Mouse (Mus musculus) C2C12 (cell line): Measurements from ENCODE around the gene Foxp3. TPM values are rescaled to one million over a fixed set of nuclear protein-coding genes. Genes with fewer than 3 reads are reported as not detected.

Experiments used
- H3K27me3 ChIP-seq: one replicate; pipeline ENCODE4 v1.6.1; 2011; ENCODE audit not compliant: control insufficient read depth, insufficient read depth, insufficient read length
- H3K36me3 ChIP-seq: one replicate; pipeline ENCODE4 v1.6.1; 2011; ENCODE audit not compliant: control insufficient read depth, insufficient read depth
- H3K4me3 ChIP-seq: one replicate; pipeline ENCODE4 v1.5.1; 2011; ENCODE audit warnings: mild to moderate bottlenecking, control low read depth; ENCODE audit not compliant: poor library complexity, insufficient read depth, severe bottlenecking
- H3K79me2 ChIP-seq: one replicate; pipeline ENCODE4 v1.6.1; 2011; ENCODE audit not compliant: control insufficient read depth, insufficient read depth
- H3K79me3 ChIP-seq: one replicate; pipeline ENCODE4 v1.6.1; 2011; ENCODE audit warnings: low read depth, control low read depth
- H3ac ChIP-seq: one replicate; pipeline ENCODE3; 2011; ENCODE audit warnings: low read depth; ENCODE audit not compliant: control insufficient read depth, insufficient read length
- CEBPB ChIP-seq: IDR thresholded peaks from one replicate; pipeline ENCODE4 v1.6.1; 2011; ENCODE audit warnings: low read depth, mild to moderate bottlenecking, control low read depth, moderate library complexity
- CTCF ChIP-seq: IDR thresholded peaks from one replicate; pipeline ENCODE4 v1.5.1; 2011; ENCODE audit not compliant: control insufficient read depth, insufficient read depth, insufficient read length
- FOSL1 ChIP-seq: IDR thresholded peaks from one replicate; pipeline ENCODE4 v1.8.0; 2011; ENCODE audit warnings: mild to moderate bottlenecking, low read length; ENCODE audit not compliant: poor library complexity, insufficient read depth, severe bottlenecking
- MAX ChIP-seq: IDR thresholded peaks from one replicate; pipeline ENCODE4 v1.6.1; 2011; ENCODE audit warnings: mild to moderate bottlenecking, control low read depth
- MYOD1 ChIP-seq: IDR thresholded peaks from one replicate; pipeline ENCODE4 v1.6.1; 2011; ENCODE audit warnings: low read depth; ENCODE audit not compliant: control insufficient read depth, insufficient read length
- MYOG ChIP-seq: IDR thresholded peaks from one replicate; pipeline ENCODE4 v1.6.1; 2011; ENCODE audit not compliant: control insufficient read depth, insufficient read length; ENCODE audit errors: extremely low read depth
- USF1 ChIP-seq: IDR thresholded peaks from one replicate; pipeline ENCODE4 v1.6.1; 2011; ENCODE audit warnings: low read depth, mild to moderate bottlenecking, control low read depth, moderate library complexity
- polyA plus RNA-seq: library from polyadenylated mRNA; unstranded; fragments of >200 nt; fragmentation: generic; extraction: Trizol; gene quantifications from one replicate; pipeline ENCODE4 v1.2.1, GENCODE M21; 2012; ENCODE audit warnings: missing spikeins

Foxp3 gene
- polyA plus RNA-seq, 1 experiment, result 0.11 TPM

DNA sequence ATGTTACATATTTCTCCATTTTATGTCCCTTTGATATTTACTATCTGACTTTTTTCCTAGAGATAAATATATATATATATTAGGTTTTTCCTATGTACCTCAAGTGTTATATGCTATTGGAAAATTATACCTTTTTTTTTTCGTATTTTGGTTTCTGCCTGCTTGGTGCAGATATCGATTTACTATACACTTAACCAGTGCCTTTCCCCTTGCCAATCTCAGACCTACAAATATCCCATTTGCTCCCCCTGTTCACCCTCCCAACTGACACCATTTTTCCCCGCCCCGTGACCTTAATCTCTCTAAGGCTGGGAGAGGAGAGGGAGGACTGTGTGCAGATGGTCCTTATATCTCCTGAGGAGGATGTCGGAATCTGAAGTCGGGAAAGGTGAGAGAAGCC lies 33.3 kb downstream of the Foxp3 start, which contains the start of gene Cacna1f:
Gene Cacna1f, plus strand, starts transcription at position 301 of the 400 bp plus-strand sequence.
- no peak for TF ChIP-seq CTCF
- TF ChIP-seq MYOD1, result no peak
- no peak for TF ChIP-seq CEBPB
- TF ChIP-seq MYOG, result no peak
- TF ChIP-seq MAX, result no peak
- no peak for TF ChIP-seq FOSL1
- TF ChIP-seq USF1, result no peak
- peaks cover 15% of the 10 kb centered on the region for H3K79me2 ChIP-seq
- H3K4me3 ChIP-seq, result no peak within 1 kb of the TSS
- no peak within 1 kb of the TSS for H3ac ChIP-seq
- peaks cover 3% of the 10 kb centered on the region for H3K36me3 ChIP-seq
- H3K27me3 ChIP-seq, result no peaks in the 10 kb centered on the region
- H3K79me3 ChIP-seq, result no peaks in the 10 kb centered on the region

DNA sequence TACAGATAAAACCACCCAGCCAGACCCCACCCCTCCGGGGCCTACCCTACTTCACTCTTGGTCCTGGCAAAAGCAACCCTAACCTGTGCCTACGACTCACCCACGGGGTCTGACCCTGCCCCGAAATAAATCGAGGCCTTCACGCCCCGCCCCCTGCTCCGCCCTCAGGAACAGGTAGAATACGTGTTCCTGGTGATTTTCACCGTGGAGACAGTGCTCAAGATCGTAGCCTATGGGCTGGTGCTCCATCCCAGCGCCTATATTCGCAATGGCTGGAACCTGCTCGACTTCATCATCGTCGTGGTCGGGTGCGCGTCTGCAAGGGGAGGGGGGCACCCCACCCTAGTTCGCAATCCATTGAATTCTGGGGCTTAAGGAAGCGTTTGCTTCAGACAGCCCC lies 36.6 kb downstream of the Foxp3 start:
- no peaks in the 10 kb centered on the region for H3K79me2 ChIP-seq
- no peak overlapping the region for H3K4me3 ChIP-seq
- H3K36me3 ChIP-seq, result no peaks in the 10 kb centered on the region
- TF ChIP-seq USF1, result no peak
- no peak for TF ChIP-seq MYOG
- no peaks in the 10 kb centered on the region for H3K27me3 ChIP-seq
- H3ac ChIP-seq, result no peak overlapping the region
- H3K79me3 ChIP-seq, result no peaks in the 10 kb centered on the region

GRCm38 (mm10) chrX:7610536-7611258 lies 37.3 kb downstream of the Foxp3 start:
- TF ChIP-seq CEBPB (no peak), CTCF (no peak), FOSL1 (no peak), MYOD1 (no peak), USF1 (no peak), MAX (no peak), MYOG (no peak)
- Histone ChIP-seq H3K79me2 (no peaks in the 10 kb centered on the region), H3K27me3 (no peaks in the 10 kb centered on the region), H3ac (no peak overlapping the region), H3K36me3 (no peaks in the 10 kb centered on the region), H3K79me3 (no peaks in the 10 kb centered on the region), H3K4me3 (no peak overlapping the region)

DNA sequence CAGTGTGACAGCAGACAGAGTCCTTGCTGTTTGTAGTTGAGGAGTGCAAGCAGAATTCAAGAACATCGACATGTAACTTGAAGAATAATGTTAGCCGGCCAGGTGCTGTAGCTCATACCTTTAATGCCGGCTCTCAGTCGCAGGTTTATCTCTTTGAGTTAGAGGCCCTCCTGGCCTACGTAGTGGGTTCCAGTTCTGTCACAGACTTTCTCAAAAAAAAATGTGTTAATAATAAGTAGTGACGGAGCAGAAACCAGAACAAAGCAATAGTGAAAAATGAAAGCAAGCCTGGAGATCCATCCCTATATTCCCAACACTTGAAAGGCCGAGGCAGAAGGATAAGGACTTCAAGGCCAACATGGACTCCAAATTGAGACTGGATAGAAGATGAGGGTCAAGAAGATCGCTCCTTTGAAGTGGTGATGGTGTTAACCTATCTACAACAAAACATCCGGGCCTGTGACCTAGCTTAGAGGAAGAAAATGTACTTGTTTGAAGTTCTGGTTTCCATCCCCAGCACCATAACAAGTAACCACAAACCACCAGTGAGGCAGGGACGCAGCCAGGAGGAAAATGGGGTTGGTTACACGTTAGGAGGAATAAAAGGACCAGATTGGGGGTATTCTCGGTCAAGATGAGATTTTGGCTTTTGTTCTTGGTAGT lies 44.6 kb downstream of the Foxp3 start:
- no peak for TF ChIP-seq MYOD1
- no peak for TF ChIP-seq CTCF
- no peak for TF ChIP-seq MYOG
- no peak for TF ChIP-seq MAX
- no peak for TF ChIP-seq CEBPB
- TF ChIP-seq USF1, result no peak
- no peak for TF ChIP-seq FOSL1
- H3K4me3 ChIP-seq, result no peak overlapping the region
- no peak overlapping the region for H3ac ChIP-seq
- no peaks in the 10 kb centered on the region for H3K79me2 ChIP-seq
- no peaks in the 10 kb centered on the region for H3K36me3 ChIP-seq
- no peaks in the 10 kb centered on the region for H3K27me3 ChIP-seq
- H3K79me3 ChIP-seq, result no peaks in the 10 kb centered on the region

DNA sequence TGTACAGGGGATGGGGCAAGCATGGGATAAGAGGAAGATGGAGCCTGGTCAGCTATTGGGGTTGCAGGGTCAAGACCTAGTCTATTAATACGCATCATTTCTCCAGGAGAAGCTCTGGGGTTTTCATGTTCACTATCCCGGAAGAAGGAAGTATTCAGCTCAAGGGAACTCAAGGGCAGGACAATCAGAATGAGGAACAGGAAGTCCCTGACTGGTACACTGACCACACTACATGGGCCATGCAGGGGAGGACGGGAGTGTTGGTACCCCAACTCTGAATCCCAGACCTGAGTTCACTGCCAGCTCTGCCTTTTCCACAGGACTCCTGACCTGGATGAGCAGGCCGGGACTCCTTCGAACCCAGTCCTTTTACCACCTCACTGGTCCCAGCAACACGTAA lies 59.1 kb downstream of the Foxp3 start:
- H3K79me2 ChIP-seq, result no peaks in the 10 kb centered on the region
- peaks cover 13% of the 10 kb centered on the region for H3K27me3 ChIP-seq
- no peaks in the 10 kb centered on the region for H3K36me3 ChIP-seq
- TF ChIP-seq USF1, result no peak
- no peak for TF ChIP-seq CEBPB
- TF ChIP-seq MYOG, result no peak
- TF ChIP-seq MYOD1, result no peak
- no peak for TF ChIP-seq MAX
- no peak for TF ChIP-seq FOSL1
- no peak for TF ChIP-seq CTCF
- H3K79me3 ChIP-seq, result no peaks in the 10 kb centered on the region
- no peak overlapping the region for H3ac ChIP-seq
- no peak overlapping the region for H3K4me3 ChIP-seq

- Histone ChIP-seq H3K4me3 (no peak overlapping the region), H3K79me3 (no peaks in the 10 kb centered on the region), H3K79me2 (no peaks in the 10 kb centered on the region), H3K27me3 (peaks cover 17% of the 10 kb centered on the region), H3ac (no peak overlapping the region), H3K36me3 (no peaks in the 10 kb centered on the region)
- TF ChIP-seq FOSL1 (no peak), MAX (no peak), CEBPB (no peak), USF1 (no peak), MYOG (no peak), MYOD1 (no peak), CTCF (no peak)
Measured at GRCm38 (mm10) chrX:7635101-7635500, 61.7 kb downstream of the Foxp3 start.
